In the genomic region with DNA sequence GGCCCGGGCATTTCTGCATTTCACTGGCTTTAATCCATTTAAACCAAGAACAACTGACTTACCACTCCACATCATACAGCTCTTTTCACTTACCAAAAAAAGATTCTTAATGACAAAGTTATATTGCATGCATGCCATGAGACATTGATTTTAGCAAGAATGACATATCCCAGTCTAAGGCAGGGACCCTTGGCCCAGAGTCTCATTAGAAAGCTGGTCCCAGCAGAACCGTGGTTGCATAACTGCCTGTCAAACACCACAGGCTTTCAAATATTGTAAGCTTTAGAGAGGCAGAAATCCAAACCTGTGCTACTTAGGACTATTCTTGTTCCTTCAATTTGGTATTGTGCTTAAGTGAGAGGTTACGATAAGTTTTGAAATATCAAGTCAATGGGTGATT, we compare ENCODE assay signal across 30 mouse cellular contexts. TPM values are rescaled to one million over a fixed set of nuclear protein-coding genes. Genes with fewer than 3 reads are reported as not detected.
DNase-seq lines count a peak whose midpoint lies in the region; ATAC-seq lines count a peak whose summit lies in the region.
"Had no signal": no experiment of that assay in that cellular context is flagged by ENCODE, and none has a peak within 500 bp of the region (broad histone marks: within the 10 kb centered on the region; RNA-seq: fewer than 3 reads in every experiment).

No protein-coding gene starts in this region.

- ATAC-seq in heart, embryonic 12.5 days (ENCODE audit: insufficient number of reproducible peaks, low FRiP score), result no peak
- no peak for ATAC-seq in heart, embryonic 15.5 days (replicated peaks; ENCODE audit: insufficient number of reproducible peaks, insufficient read depth, low FRiP score, low read depth)
- ATAC-seq: forebrain, embryonic 15.5 days; intestine, embryonic 15.5 days; Patski had no signal

- intact Hi-C loops in heart, postnatal 14 days (cut with DNase I), result no loop called here
- intact Hi-C loops in heart, postnatal 10 days (cut with DNase I), result no loop called here

- peak; percentile 66 for DNase-seq in heart, adult 11 months
- no peak for DNase-seq in heart, postnatal 14 days
- DNase-seq in heart, postnatal 4 days, result no peak
- DNase-seq in heart, postnatal 10 days, result no peak
- DNase-seq in adipocyte (ENCODE audit: low spot score), result peak; percentile 69
- DNase-seq in thymus, postnatal 25 days, result no peak
- DNase-seq: adrenal gland, adult 2 months; adrenal gland, postnatal 14 days; B cell, adult 2 months; cerebellum, adult 11 months; cerebellum, adult 2 months; cerebellum, adult 9-11 months; cerebellum, postnatal 25 days; gastrocnemius, postnatal 10 days; kidney, adult 11 months; kidney, adult 8-10 months had no signal

- 70% methylated on average over 3 of the region's 3 CpGs for WGBS in heart, embryonic 12.5 days
- WGBS in heart, embryonic 15.5 days, result 69% methylated on average over 3 of the region's 3 CpGs

- H3K27me3 ChIP-seq in heart, embryonic 12.5 days (replicated peaks), result no peaks in the 10 kb centered on the region
- no peaks in the 10 kb centered on the region for H3K27me3 ChIP-seq in heart, embryonic 15.5 days
- H3K27me3 ChIP-seq: CH12.LX; embryonic facial prominence, embryonic 13.5 days; forebrain, embryonic 12.5 days; forebrain, embryonic 15.5 days; hindbrain, embryonic 13.5 days; intestine, embryonic 15.5 days; kidney, embryonic 15.5 days; Patski had no signal

- H3K9me3 ChIP-seq in heart, embryonic 12.5 days (replicated peaks), result no peaks in the 10 kb centered on the region
- H3K9me3 ChIP-seq in heart, embryonic 15.5 days (replicated peaks), result no peaks in the 10 kb centered on the region
- H3K9me3 ChIP-seq: embryonic facial prominence, embryonic 10.5 days; embryonic facial prominence, embryonic 13.5 days; forebrain, embryonic 12.5 days; forebrain, embryonic 15.5 days; G1E; hindbrain, embryonic 10.5 days; hindbrain, embryonic 13.5 days; intestine, embryonic 15.5 days; kidney, embryonic 15.5 days had no signal

- peaks cover 41% of the 10 kb centered on the region for H3K36me3 ChIP-seq in heart, embryonic 12.5 days
- peaks cover 26% of the 10 kb centered on the region for H3K36me3 ChIP-seq in heart, embryonic 15.5 days
- H3K36me3 ChIP-seq: forebrain, embryonic 12.5 days; forebrain, embryonic 15.5 days; G1E; hindbrain, embryonic 13.5 days; intestine, embryonic 15.5 days had no signal

- H3K27ac ChIP-seq in heart, embryonic 12.5 days (ENCODE audit: poor library complexity, severe bottlenecking), result peak overlapping the region; percentile 69
- peak overlapping the region; percentile 66; the same call in 1 of the 2 replicates for H3K27ac ChIP-seq in heart, embryonic 15.5 days
- H3K27ac ChIP-seq: embryonic facial prominence, embryonic 10.5 days; embryonic facial prominence, embryonic 13.5 days; forebrain, embryonic 12.5 days; forebrain, embryonic 15.5 days; hindbrain, embryonic 10.5 days; hindbrain, embryonic 13.5 days; intestine, embryonic 15.5 days; kidney, embryonic 15.5 days had no signal

- H3K4me3 ChIP-seq in heart, embryonic 12.5 days, result no peak overlapping the region
- H3K4me3 ChIP-seq in heart, embryonic 15.5 days, result no peak overlapping the region
- H3K4me3 ChIP-seq: embryonic facial prominence, embryonic 10.5 days; embryonic facial prominence, embryonic 13.5 days; erythroblast, embryonic 14.5 days; forebrain, embryonic 12.5 days; forebrain, embryonic 15.5 days; hindbrain, embryonic 10.5 days; hindbrain, embryonic 13.5 days; intestine, embryonic 15.5 days; kidney, embryonic 15.5 days had no signal

- no peak overlapping the region for H3K4me2 ChIP-seq in heart, embryonic 12.5 days
- no peak overlapping the region for H3K4me2 ChIP-seq in heart, embryonic 15.5 days
- H3K4me2 ChIP-seq: embryonic facial prominence, embryonic 13.5 days; forebrain, embryonic 12.5 days; forebrain, embryonic 15.5 days; hindbrain, embryonic 13.5 days; intestine, embryonic 15.5 days; kidney, embryonic 15.5 days had no signal

- H3K9ac ChIP-seq in heart, embryonic 12.5 days, result 0 out of 2 replicates have a peak overlapping the region, but pooled peaks have one; percentile 12
- no peak overlapping the region for H3K9ac ChIP-seq in heart, embryonic 15.5 days
- H3K9ac ChIP-seq: embryonic facial prominence, embryonic 13.5 days; forebrain, embryonic 12.5 days; forebrain, embryonic 15.5 days; hindbrain, embryonic 13.5 days; intestine, embryonic 15.5 days; kidney, embryonic 15.5 days had no signal

- peaks cover 47% of the 10 kb centered on the region for H3K4me1 ChIP-seq in heart, embryonic 12.5 days (replicated peaks)
- H3K4me1 ChIP-seq in heart, embryonic 15.5 days (replicated peaks), result peaks cover 50% of the 10 kb centered on the region
- H3K4me1 ChIP-seq: hindbrain, embryonic 13.5 days; intestine, embryonic 15.5 days; kidney, embryonic 15.5 days had no signal

RNA-seq across cellular contexts. Expression of a gene that starts 11.4 kb away (rescaled TPM):
- total RNA-seq in heart, postnatal 14 days (2021), result 100 to 1,000 TPM; 135 to 136 TPM
- 687 and 707 TPM in 2 replicates for polyA plus RNA-seq in heart, embryonic 12.5 days (2016; fragmentation: Nextera tagmentation; extraction: Ambion mirVana)
- 100 to 1,000 TPM; 226 to 231 TPM for total RNA-seq in heart, postnatal 4 days (2021)
- 463 and 501 TPM in 2 replicates for polyA plus RNA-seq in heart, embryonic 15.5 days (2015; fragmentation: Nextera tagmentation; extraction: Ambion mirVana)
- total RNA-seq in heart, postnatal 10 days (2021), result 100 to 1,000 TPM; 135 to 143 TPM
- total RNA-seq: G1E had no signal
- polyA plus RNA-seq: G1E had no signal

Comparison
In these comparisons a context has a peak if more than half of its experiments do, and no peak if none do; other contexts are left out.
1. DNase-seq: peak in heart, adult 11 months (single experiment) and adipocyte (single experiment); none in heart, postnatal 14 days (0 of 2), heart, postnatal 4 days (single experiment), heart, postnatal 10 days (0 of 2) and thymus, postnatal 25 days (single experiment).